Mouse (Mus musculus): ENCODE data around the gene Acp5. TPM values are rescaled to one million over a fixed set of nuclear protein-coding genes. Genes with fewer than 3 reads are reported as not detected.
"Not testable (repeated sequence)": the region's sequence is repeated elsewhere in the genome, so short reads cannot be mapped to it uniquely, and the experiment has no call there.

Acp5 gene
- polyA plus RNA-seq, 1 experiment from 2014 or later: 20.9 TPM

GRCm38 (mm10) chr9:22156497-22157245 lies 21.2 kb upstream of the Acp5 start, which contains the start of gene Pigyl:
Gene Pigyl (plus strand): TSS chr9:22156846.
- no peaks in the 10 kb centered on the region for H3K9me3 ChIP-seq (replicated peaks)
- peak; percentile 99 for DNase-seq (ENCODE audit: low spot score)
- H3K27ac ChIP-seq (replicated peaks): peak within 1 kb of the TSS; percentile 91
- H3K4me1 ChIP-seq: peaks cover 20% of the 10 kb centered on the region
- H3K27me3 ChIP-seq (ENCODE audit: low read depth, poor library complexity, severe bottlenecking): peaks cover 12% of the 10 kb centered on the region
- 1% methylated on average over 65 of the region's 65 CpGs for WGBS
- H3K36me3 ChIP-seq: peaks cover 5% of the 10 kb centered on the region
- peak within 1 kb of the TSS; percentile 74 for H3K4me3 ChIP-seq

- peak; percentile 59 for DNase-seq (ENCODE audit: low spot score)
- Histone ChIP-seq H3K27me3 (ENCODE audit: low read depth, poor library complexity, severe bottlenecking) (peaks cover 12% of the 10 kb centered on the region), H3K36me3 (peaks cover 5% of the 10 kb centered on the region), H3K4me3 (peak overlapping the region; percentile 20; the same call in 1 of the 2 replicates), H3K4me1 (peaks cover 20% of the 10 kb centered on the region), H3K27ac (replicated peaks) (no peak overlapping the region), H3K9me3 (replicated peaks) (no peaks in the 10 kb centered on the region)
- 33% methylated on average over 10 of the region's 10 CpGs for WGBS
These were observed 20.1 kb upstream of the Acp5 start for GRCm38 (mm10) chr9:22155614-22156013.

GRCm38 (mm10) chr9:22153810-22154209 lies 18.3 kb upstream of the Acp5 start:
- DNase-seq (ENCODE audit: low spot score): no peak
- Histone ChIP-seq H3K36me3 (peaks cover 5% of the 10 kb centered on the region), H3K4me3 (no peak overlapping the region), H3K4me1 (peaks cover 20% of the 10 kb centered on the region), H3K27ac (replicated peaks) (no peak overlapping the region), H3K27me3 (ENCODE audit: low read depth, poor library complexity, severe bottlenecking) (peaks cover 12% of the 10 kb centered on the region), H3K9me3 (replicated peaks) (peaks cover 13% of the 10 kb centered on the region)
- WGBS: 86% methylated on average over 3 of the region's 3 CpGs

- Histone ChIP-seq H3K4me1 (peaks cover 3% of the 10 kb centered on the region), H3K9me3 (replicated peaks) (peaks cover 31% of the 10 kb centered on the region), H3K27me3 (ENCODE audit: low read depth, poor library complexity, severe bottlenecking) (no peaks in the 10 kb centered on the region), H3K27ac (replicated peaks) (no peak overlapping the region), H3K36me3 (no peaks in the 10 kb centered on the region), H3K4me3 (no peak overlapping the region)
- DNase-seq (ENCODE audit: low spot score): no peak
- WGBS: 92% methylated on average over 2 of the region's 2 CpGs
These were observed 15.4 kb upstream of the Acp5 start for GRCm38 (mm10) chr9:22150946-22151345.

GRCm38 (mm10) chr9:22150249-22150693 lies 14.8 kb upstream of the Acp5 start:
- H3K27ac ChIP-seq (replicated peaks): not testable (repeated sequence)

GRCm38 (mm10) chr9:22149426-22150248 lies 14.1 kb upstream of the Acp5 start:
- DNase-seq (ENCODE audit: low spot score): no peak
- Histone ChIP-seq H3K4me1 (no peaks in the 10 kb centered on the region), H3K27ac (replicated peaks) (no peak overlapping the region), H3K9me3 (replicated peaks) (peaks cover 31% of the 10 kb centered on the region), H3K4me3 (no peak overlapping the region), H3K36me3 (no peaks in the 10 kb centered on the region), H3K27me3 (ENCODE audit: low read depth, poor library complexity, severe bottlenecking) (no peaks in the 10 kb centered on the region)
- 78% methylated on average over 20 of the region's 20 CpGs for WGBS

More at GRCm38 (mm10) chr9:22150249-22150693, 14.8 kb upstream of the Acp5 start:
- not testable (repeated sequence) for DNase-seq (ENCODE audit: low spot score); H3K4me3 ChIP-seq; H3K36me3 ChIP-seq; H3K27me3 ChIP-seq (ENCODE audit: low read depth, poor library complexity, severe bottlenecking); H3K4me1 ChIP-seq
- WGBS: 90% methylated on average over 7 of the region's 7 CpGs
- peaks cover 31% of the 10 kb centered on the region for H3K9me3 ChIP-seq (replicated peaks)

- WGBS: 87% methylated on average over 8 of the region's 8 CpGs
- H3K27ac ChIP-seq (replicated peaks): no peak overlapping the region
These were observed 8.9 kb upstream of the Acp5 start for GRCm38 (mm10) chr9:22144304-22144965.

GRCm38 (mm10) chr9:22143108-22144037 lies 7.9 kb upstream of the Acp5 start:
- peaks cover 15% of the 10 kb centered on the region for H3K9me3 ChIP-seq (replicated peaks)
- DNase-seq (ENCODE audit: low spot score): peak; percentile 82
- WGBS: 61% methylated on average over 17 of the region's 17 CpGs
- H3K36me3 ChIP-seq: no peaks in the 10 kb centered on the region
- H3K4me1 ChIP-seq: no peaks in the 10 kb centered on the region
- no peak overlapping the region for H3K27ac ChIP-seq (replicated peaks)
- no peak overlapping the region for H3K4me3 ChIP-seq
- H3K27me3 ChIP-seq (ENCODE audit: low read depth, poor library complexity, severe bottlenecking): no peaks in the 10 kb centered on the region

More at GRCm38 (mm10) chr9:22144304-22144965, 8.9 kb upstream of the Acp5 start:
- Histone ChIP-seq H3K36me3 (no peaks in the 10 kb centered on the region), H3K4me3 (no peak overlapping the region), H3K4me1 (no peaks in the 10 kb centered on the region), H3K27me3 (ENCODE audit: low read depth, poor library complexity, severe bottlenecking) (no peaks in the 10 kb centered on the region), H3K9me3 (replicated peaks) (peaks cover 23% of the 10 kb centered on the region)
- no peak for DNase-seq (ENCODE audit: low spot score)

- H3K9me3 ChIP-seq (replicated peaks): no peaks in the 10 kb centered on the region
- no peak overlapping the region for H3K4me3 ChIP-seq
- H3K27me3 ChIP-seq (ENCODE audit: low read depth, poor library complexity, severe bottlenecking): peaks cover 28% of the 10 kb centered on the region
- 91% methylated on average over 5 of the region's 5 CpGs for WGBS
- no peak overlapping the region for H3K27ac ChIP-seq (replicated peaks)
- no peaks in the 10 kb centered on the region for H3K36me3 ChIP-seq
- no peak for DNase-seq (ENCODE audit: low spot score)
- H3K4me1 ChIP-seq: peaks cover 14% of the 10 kb centered on the region
These were observed 4.2 kb upstream of the Acp5 start for GRCm38 (mm10) chr9:22139746-22140145.

- 36% methylated on average over 2 of the region's 2 CpGs for WGBS
- H3K36me3 ChIP-seq: no peaks in the 10 kb centered on the region
- H3K4me1 ChIP-seq: peaks cover 14% of the 10 kb centered on the region
- DNase-seq (ENCODE audit: low spot score): peak; percentile 38
- no peak overlapping the region for H3K27ac ChIP-seq (replicated peaks)
- no peaks in the 10 kb centered on the region for H3K9me3 ChIP-seq (replicated peaks)
- H3K4me3 ChIP-seq: no peak overlapping the region
- peaks cover 28% of the 10 kb centered on the region for H3K27me3 ChIP-seq (ENCODE audit: low read depth, poor library complexity, severe bottlenecking)
These were observed 3.0 kb upstream of the Acp5 start for GRCm38 (mm10) chr9:22138480-22138879.

GRCm38 (mm10) chr9:22136765-22137547 lies 1.4 kb upstream of the Acp5 start:
- peak; percentile 60 for DNase-seq (ENCODE audit: low spot score)
- peaks cover 16% of the 10 kb centered on the region for H3K4me1 ChIP-seq
- no peak overlapping the region for H3K4me3 ChIP-seq
- H3K27ac ChIP-seq (replicated peaks): peak overlapping the region; percentile 53
- 10% methylated on average over 23 of the region's 23 CpGs for WGBS
- H3K27me3 ChIP-seq (ENCODE audit: low read depth, poor library complexity, severe bottlenecking): peaks cover 44% of the 10 kb centered on the region
- no peaks in the 10 kb centered on the region for H3K36me3 ChIP-seq
- H3K9me3 ChIP-seq (replicated peaks): no peaks in the 10 kb centered on the region

Data from midbrain, embryonic 10.5 days (tissue).